Mouse (Mus musculus) thymus, adult 2 months (tissue): ENCODE results near the gene Phgdh.

ENCODE experiments used
- CTCF ChIP-seq: fragments of 200-500 bp; IDR thresholded peaks from 2 replicates; pipeline ENCODE4 v1.5.1; 2012; ENCODE audit warnings: mild to moderate bottlenecking, control low read depth, low read length, moderate library complexity, borderline replicate concordance; ENCODE audit not compliant: control insufficient read depth, poor library complexity, insufficient read depth; ENCODE audit errors: extremely low read depth
- POLR2A ChIP-seq: fragments of 200-500 bp; IDR thresholded peaks from 2 replicates; pipeline ENCODE4 v1.6.1; 2012; ENCODE audit warnings: mild to moderate bottlenecking, low read length, control low read depth, moderate library complexity; ENCODE audit not compliant: control insufficient read depth, poor library complexity, insufficient read depth; ENCODE audit errors: extremely low read depth

GRCm38 (mm10) chr3:98356632-98357370 lies 17.0 kb upstream of the Phgdh start:
- no peak for TF ChIP-seq CTCF
- no peak for TF ChIP-seq POLR2A
